Mouse (Mus musculus): ENCODE results near the gene Txndc9.
A peak's percentile ranks its signal among the peaks of the same experiment; 100 is the strongest.

Txndc9 gene

GRCm38 (mm10) chr1:37968746-37969145 lies 28.9 kb downstream of the Txndc9 start:
- DNase-seq: no peak

DNA sequence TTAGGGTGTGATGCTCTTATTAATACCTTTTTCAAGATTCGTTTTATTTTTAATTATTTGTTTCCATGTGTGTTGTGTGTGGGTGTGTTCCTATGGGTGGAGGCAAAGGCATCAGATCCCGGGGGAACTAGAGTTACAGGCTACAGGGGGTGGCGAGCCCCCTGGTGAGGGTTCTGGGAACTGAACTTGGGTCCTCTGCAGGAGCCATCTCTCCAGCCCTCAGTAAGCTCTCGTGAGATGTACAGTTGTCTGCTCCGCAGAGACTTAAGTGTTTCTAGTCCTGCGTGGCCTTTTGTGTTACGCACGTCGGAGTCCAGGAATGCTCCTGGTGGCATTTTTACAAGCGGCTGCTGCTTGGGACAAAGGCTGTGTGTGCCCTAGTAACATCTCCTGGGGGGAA lies 32.1 kb downstream of the Txndc9 start:
- no peak for DNase-seq

GRCm38 (mm10) chr1:37959486-37959885 lies 38.2 kb downstream of the Txndc9 start:
- DNase-seq: peak; percentile 21 to 64

- no peak for DNase-seq
Measured at GRCm38 (mm10) chr1:37958516-37958915, 39.2 kb downstream of the Txndc9 start.

DNA sequence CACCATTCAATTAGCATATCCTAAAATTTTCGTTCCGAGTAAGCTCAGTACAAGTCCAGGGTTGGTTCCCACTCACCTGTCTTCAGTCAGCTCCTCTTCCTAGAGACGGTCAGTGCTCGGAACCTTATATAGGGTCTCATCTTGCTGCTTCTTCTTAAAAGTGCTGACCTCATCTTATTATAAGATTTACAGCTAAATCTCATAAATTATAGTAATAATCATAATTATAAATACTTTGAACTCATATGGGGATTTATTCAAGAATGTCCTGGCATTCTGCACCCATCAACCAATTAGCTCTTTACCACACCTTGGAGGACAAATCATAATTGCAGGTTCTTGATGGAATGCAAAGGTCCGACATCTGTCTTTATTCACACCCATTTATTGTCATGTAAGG lies 40.0 kb downstream of the Txndc9 start, which contains the start of gene Lyg1:
Lyg1 (minus strand) TSS at position 101 of the 400 bp plus-strand sequence.
- no peak for DNase-seq

- peak; percentile 51 to 68 for DNase-seq
Measured at GRCm38 (mm10) chr1:37956690-37957431, 40.8 kb downstream of the Txndc9 start.

GRCm38 (mm10) chr1:37955251-37955650 lies 42.4 kb downstream of the Txndc9 start:
- DNase-seq: no peak

- DNase-seq: no peak
Measured at GRCm38 (mm10) chr1:37954786-37955185, 42.9 kb downstream of the Txndc9 start.

- DNase-seq: no peak
Measured at GRCm38 (mm10) chr1:37948906-37949305, 48.8 kb downstream of the Txndc9 start.

Data from lung, postnatal 4 days (tissue).